Mouse (Mus musculus) liver (tissue): ENCODE measurements around the gene Mtcl1.

Experiments used
- DNase-seq: peaks from one replicate; pipeline ENCODE4 v3.0.0-alpha.2; 2020; ENCODE audit warnings: mixed read lengths

Mtcl1 gene

GRCm38 (mm10) chr17:66404883-66405590 is 44.5 kb downstream of the Mtcl1 start:
- no peak for DNase-seq

DNA sequence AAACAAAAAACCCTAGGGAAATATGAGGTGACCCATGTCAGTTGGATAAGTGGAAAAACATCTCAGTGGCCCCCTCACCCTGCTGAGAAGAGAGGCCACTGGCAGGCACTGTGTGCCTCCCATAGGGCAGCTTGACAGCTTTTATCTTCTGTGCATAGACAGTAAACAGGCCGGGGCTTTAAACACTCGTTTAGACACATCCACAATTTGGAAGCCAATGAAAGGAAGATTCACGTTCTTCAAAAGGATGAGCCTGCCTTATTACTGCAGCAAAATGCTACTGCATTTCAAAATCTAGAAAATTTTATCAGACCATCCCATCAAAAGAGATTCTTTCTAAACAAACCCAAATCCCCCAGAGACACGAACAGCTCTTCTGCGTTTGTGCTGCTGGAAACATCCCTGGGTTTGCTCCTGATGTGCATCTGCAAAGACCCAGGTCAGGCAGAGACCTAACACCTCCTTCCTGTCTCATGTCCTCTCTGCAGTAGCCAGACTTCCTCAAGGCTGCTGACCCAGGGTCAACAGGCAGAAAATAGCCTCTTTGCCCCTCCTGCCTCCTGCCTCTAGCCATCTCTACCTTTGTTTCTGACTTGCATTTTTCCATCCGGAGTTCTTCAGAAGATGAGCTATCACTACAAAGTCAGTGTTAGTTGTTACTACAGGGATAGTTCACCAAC is 46.6 kb downstream of the Mtcl1 start:
- DNase-seq, result no peak

DNA sequence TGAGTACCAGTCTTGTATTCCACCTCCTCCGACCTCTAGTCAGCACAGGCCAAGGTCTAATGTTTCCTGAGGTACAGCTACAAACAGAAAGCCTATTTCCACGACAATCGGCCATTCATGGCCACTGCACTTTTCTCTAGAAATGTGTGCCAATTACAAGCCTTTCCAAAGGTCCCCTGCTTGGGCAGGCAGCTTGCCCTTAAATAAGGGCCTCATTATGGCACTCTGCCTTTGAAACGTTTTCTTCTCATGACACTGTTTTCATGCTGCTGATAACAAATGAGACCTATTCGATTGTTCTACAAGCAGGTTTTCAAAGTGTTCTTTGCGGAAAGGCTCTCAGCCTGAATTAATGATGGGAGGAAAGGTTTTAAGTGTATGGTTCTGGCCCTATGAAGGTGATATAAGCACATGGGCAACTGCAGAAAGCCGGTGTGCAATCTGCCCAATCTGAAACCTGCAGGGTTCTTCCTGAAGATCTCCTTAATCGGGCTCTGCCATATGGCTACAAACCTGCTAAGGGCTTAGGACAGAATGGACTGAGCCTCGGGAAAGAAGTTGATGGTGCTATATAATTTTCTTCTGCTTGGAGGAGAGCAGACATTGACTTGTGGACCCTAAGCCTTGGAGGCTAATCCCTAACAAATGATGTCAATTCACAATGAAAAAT is 47.8 kb downstream of the Mtcl1 start:
- no peak for DNase-seq

DNA sequence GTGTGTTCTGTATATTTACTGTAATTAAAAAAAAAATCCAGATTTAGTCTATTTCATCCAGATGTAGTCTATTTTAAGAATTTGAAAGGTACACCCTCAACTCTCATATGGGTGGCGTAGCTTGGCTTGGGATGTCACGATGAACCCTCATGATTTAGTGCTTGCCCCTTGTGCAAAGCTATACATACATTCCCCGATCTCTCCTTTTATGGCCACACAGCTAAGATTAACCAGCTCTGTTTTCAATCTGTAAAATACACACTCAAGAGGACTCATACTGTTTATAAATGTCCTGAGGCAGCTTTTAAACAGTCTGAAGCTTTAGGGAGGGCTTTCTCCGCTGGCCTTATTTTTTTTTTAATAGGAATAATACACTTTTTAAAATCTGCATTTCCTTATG is 49.8 kb downstream of the Mtcl1 start:
- DNase-seq, result no peak

GRCm38 (mm10) chr17:66394571-66394970 is 55.0 kb downstream of the Mtcl1 start:
- no peak for DNase-seq

DNA sequence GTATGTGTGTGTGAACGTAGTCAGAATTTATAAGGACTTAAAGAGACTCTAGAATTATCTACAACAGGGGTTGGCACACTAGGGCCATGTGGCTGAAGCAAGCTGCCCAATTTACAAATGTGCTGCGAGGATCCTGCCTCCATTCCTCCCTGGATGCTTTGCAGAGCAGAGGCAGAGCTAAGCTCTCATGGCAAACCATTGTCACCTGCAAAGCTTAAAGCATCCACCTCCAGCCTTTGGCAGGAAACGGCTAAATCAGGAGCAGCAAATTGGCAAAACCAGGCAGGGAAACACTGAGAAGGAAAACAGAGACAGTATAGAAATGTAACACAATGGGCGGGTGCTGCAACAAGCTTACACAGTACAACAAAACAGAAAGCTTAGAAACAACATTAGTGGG is 61.2 kb downstream of the Mtcl1 start:
- DNase-seq, result no peak

DNA sequence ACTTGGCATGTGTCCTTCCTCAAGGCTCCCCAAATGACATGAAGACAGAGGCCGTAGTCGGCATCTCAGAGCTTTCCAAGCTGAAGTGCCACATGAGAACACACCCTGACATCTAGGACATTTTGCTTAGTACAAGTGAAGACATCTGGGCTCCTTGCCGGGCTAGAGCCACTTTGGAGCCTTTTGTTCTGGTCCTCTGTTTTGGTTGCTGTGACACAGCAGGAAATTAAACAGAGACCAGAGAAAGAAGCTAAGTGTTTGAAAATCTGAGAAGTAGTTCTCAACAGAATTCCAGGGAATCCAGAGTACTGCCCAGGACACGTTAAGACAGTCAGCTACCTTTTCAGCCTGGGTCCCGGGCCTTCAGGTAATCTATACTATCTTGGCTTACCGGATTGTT is 68.2 kb downstream of the Mtcl1 start:
- DNase-seq, result no peak

GRCm38 (mm10) chr17:66379900-66380857 is 69.4 kb downstream of the Mtcl1 start:
- no peak for DNase-seq

DNA sequence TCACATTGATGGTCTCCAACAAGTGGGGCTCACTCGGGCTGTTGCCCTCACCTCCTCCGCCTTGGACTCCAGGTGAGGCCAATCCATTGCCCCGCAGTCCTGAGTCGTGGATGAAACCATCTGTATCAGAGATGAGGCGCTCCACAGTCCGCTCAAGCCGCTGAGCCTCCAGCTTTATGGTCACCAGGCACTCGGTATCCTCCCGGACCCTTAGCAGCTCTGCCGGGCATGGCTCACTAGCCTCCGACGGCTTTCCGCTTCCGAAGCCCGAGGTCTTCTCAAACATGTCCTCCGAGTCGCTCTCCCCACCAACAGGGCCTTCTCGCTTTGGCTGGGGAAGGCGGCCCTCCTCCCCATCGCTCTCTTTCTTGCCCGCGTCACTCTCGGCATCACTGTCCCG is 70.2 kb downstream of the Mtcl1 start:
- DNase-seq, result no peak

GRCm38 (mm10) chr17:66378127-66378526 is 71.4 kb downstream of the Mtcl1 start:
- DNase-seq, result no peak

- DNase-seq, result no peak
Measured at GRCm38 (mm10) chr17:66374633-66375272, 74.8 kb downstream of the Mtcl1 start.

- no peak for DNase-seq
Measured at GRCm38 (mm10) chr17:66370867-66371266, 78.7 kb downstream of the Mtcl1 start.

- no peak for DNase-seq
Measured at GRCm38 (mm10) chr17:66369777-66370176, 79.8 kb downstream of the Mtcl1 start.

GRCm38 (mm10) chr17:66368127-66368526 is 81.4 kb downstream of the Mtcl1 start:
- no peak for DNase-seq

DNA sequence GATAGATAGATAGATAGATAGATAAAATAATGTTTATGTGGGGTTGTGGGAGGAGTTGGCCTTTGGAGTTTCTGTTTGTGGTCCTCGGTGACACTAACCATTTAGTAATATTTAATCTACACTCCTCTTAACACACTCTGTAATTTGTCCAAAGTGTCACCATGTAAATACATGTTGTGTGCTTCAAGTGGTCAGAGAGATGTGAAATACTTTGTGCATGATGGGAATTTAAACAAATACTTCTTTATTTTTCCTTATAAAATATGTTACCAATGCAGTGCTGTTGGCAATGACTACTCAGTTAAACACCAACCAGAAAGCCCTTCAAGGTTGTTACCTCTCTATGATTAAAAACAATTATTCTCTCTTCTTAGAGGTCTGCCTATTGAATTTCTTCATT is 83.9 kb downstream of the Mtcl1 start:
- no peak for DNase-seq

- no peak for DNase-seq
Measured at GRCm38 (mm10) chr17:66365293-66365642, 84.3 kb downstream of the Mtcl1 start.

DNA sequence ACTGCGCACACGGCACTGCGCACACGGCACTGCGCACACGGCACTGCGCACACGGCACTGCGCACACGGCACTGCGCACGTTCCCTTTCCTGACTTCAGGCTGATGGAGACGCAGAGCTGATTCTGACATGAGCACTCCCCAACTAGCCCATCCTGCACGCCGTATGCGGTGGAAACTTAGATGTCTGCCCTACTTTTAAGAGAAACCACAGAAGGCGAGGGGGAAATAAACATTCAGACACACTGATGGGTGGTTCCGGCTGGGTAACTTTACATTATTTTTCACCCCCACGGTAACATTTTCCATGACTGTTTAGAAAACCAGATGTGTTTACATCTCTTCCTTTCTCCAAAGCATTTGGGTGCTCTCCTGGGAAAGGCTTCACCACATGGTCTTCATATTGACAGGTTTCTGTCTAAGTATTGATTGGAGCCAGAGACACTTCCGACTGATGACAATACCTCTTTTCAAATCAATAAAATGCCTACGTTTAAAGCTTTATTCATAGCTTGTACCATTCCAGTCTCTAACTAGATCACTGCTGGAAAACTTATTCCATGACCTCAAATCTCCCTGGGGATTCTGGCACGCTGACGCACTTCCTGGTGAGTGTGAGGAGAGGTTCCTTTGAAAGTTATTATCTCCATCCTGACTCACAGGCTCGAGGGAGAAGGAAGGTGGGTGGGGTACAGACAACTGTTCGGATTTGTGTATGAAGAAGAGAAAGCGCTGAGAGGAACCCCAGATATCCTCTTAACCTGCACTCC is 84.8 kb downstream of the Mtcl1 start:
- no peak for DNase-seq

DNA sequence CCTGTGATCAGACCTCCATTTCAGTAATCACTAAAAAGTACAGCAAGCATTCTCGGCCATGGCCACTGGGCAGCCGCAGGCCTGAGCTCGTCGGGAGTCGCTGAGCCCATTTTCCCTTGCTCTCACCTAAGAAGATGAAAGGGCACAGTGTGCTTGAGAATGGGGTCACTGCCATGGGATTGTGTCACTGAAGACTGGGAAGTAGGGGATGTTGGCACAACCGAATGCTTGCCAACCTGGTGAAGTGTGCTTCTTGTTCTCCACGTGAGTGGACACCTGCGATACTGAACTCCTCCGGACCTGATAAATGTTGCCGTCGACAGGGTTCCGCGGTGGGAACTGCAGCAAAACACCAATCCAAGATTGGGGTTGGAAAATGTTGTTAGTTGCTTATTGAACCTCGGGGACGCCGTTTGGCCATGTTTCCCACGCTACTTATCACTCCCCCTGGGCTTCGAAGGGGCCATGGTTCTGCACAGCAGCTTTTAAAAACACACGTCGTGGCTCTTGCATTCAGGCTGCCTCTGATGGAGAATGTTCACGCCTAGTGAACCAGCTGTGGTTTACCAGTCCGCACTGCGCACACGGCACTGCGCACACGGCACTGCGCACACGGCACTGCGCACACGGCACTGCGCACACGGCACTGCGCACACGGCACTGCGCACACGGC is 85.6 kb downstream of the Mtcl1 start:
- DNase-seq, result no peak

- DNase-seq, result no peak
Measured at GRCm38 (mm10) chr17:66362287-66363016, 87.1 kb downstream of the Mtcl1 start.
